Mouse (Mus musculus): ENCODE results near the gene Mapkapk3.

GRCm38 (mm10) chr9:107250416-107251337, 39.0 kb downstream of the Mapkapk3 start:
- TF ChIP-seq CTCF (IDR thresholded peaks at IDR 0.05) (no peak), POLR2A (IDR thresholded peaks at IDR 0.05; ENCODE audit: insufficient read depth, low read depth, low read length) (no peak), EP300 (IDR thresholded peaks at IDR 0.05; ENCODE audit: insufficient read depth, low read depth, low read length) (no peak)

All from heart, adult 2 months (tissue).